Mouse (Mus musculus) C2C12 (cell line): ENCODE results near the gene Afmid.

Source experiments
- CTCF ChIP-seq: IDR thresholded peaks from one replicate; pipeline ENCODE4 v1.5.1; 2011; ENCODE audit not compliant: control insufficient read depth, insufficient read depth, insufficient read length
- MAX ChIP-seq: IDR thresholded peaks from one replicate; pipeline ENCODE4 v1.6.1; 2011; ENCODE audit warnings: mild to moderate bottlenecking, control low read depth

- no peak for TF ChIP-seq CTCF
- TF ChIP-seq MAX, result no peak
Observed at GRCm38 (mm10) chr11:117779434-117780198, 46.1 kb upstream of the Afmid start.
